Mouse (Mus musculus) neural tube, embryonic 11.5 days (tissue): ENCODE data around the gene Vmn2r26. TPM values are rescaled to one million over a fixed set of nuclear protein-coding genes. Genes with fewer than 3 reads are reported as not detected.
"Not testable (repeated sequence)": the region's sequence is repeated elsewhere in the genome, so short reads cannot be mapped to it uniquely, and the experiment has no call there.

ENCODE experiments used
- ATAC-seq: fragments of 200-750 bp; cut with Nextera tagmentation; 2 replicates; pipeline ENCODE4 v1.8.0; 2017; ENCODE audit warnings: moderate number of reproducible peaks, mild to moderate bottlenecking, moderate TSS enrichment, moderate library complexity; ENCODE audit not compliant: insufficient read depth, low FRiP score, low TSS enrichment
- DNase-seq: peaks from one replicate; pipeline ENCODE4 v3.0.0-alpha.2; 2015; ENCODE audit warnings: low spot score
- H3K27ac ChIP-seq: fragments of 300-500 bp; sonication (generic); 2 replicates; pipeline ENCODE4 v1.5.1; 2014; ENCODE audit warnings: low read depth, mild to moderate bottlenecking, low read length
- H3K27me3 ChIP-seq: fragments of 300-500 bp; sonication (generic); 2 replicates; pipeline ENCODE4 v1.6.1; 2014; ENCODE audit warnings: mild to moderate bottlenecking, low read length, mixed read lengths; ENCODE audit not compliant: control insufficient read depth, insufficient read depth
- H3K36me3 ChIP-seq: fragments of 300-500 bp; sonication (generic); 2 replicates; pipeline ENCODE4 v1.6.1; 2014; ENCODE audit warnings: mild to moderate bottlenecking, low read length, moderate library complexity, mixed read lengths; ENCODE audit not compliant: control insufficient read depth, insufficient read depth
- H3K4me1 ChIP-seq: fragments of 300-500 bp; sonication (generic); 2 replicates; pipeline ENCODE4 v1.6.1; 2014; ENCODE audit warnings: low read length, mixed read lengths; ENCODE audit not compliant: control insufficient read depth, insufficient read depth
- H3K4me2 ChIP-seq: fragments of 300-500 bp; sonication (generic); 2 replicates; pipeline ENCODE4 v1.6.1; 2014; ENCODE audit warnings: low read depth, mild to moderate bottlenecking, moderate library complexity
- H3K4me3 ChIP-seq: fragments of 300-500 bp; sonication (generic); 2 replicates; pipeline ENCODE4 v1.5.1; 2014; ENCODE audit warnings: low read depth, low read length
- H3K9ac ChIP-seq: fragments of 300-500 bp; sonication (generic); 2 replicates; pipeline ENCODE4 v1.6.1; 2014; ENCODE audit warnings: mild to moderate bottlenecking, low read length
- H3K9me3 ChIP-seq: fragments of 300-500 bp; sonication (generic); 2 replicates; pipeline ENCODE4 v1.6.1; 2016; ENCODE audit warnings: low read length; ENCODE audit not compliant: control insufficient read depth
- WGBS: fragments of 180-500 bp; shearing (Covaris S2); extraction: QIAGEN DNeasy Blood & Tissue Kit; methylation state at CpG from one replicate; pipeline ENCODE4 v1.1.7; 2014; 5-methylcytosine and 5-hydroxymethylcytosine counted together
- polyA plus RNA-seq: library from polyadenylated mRNA; unstranded; fragments of >200 nt; fragmentation: Nextera tagmentation; extraction: Ambion mirVana; gene quantifications from 2 replicates; pipeline ENCODE4 v1.2.1, GENCODE M21; 2014

Gene Vmn2r26
- polyA plus RNA-seq: not detected in 2 replicates

- ATAC-seq: not testable (repeated sequence)
- 76% methylated on average over 1 of the region's 1 CpGs for WGBS
These were observed at the start of gene Vmn2r26 for GRCm38 (mm10) chr6:124024268-124024667. Gene Vmn2r26, plus strand, starts transcription at chr6:124024568.

DNA sequence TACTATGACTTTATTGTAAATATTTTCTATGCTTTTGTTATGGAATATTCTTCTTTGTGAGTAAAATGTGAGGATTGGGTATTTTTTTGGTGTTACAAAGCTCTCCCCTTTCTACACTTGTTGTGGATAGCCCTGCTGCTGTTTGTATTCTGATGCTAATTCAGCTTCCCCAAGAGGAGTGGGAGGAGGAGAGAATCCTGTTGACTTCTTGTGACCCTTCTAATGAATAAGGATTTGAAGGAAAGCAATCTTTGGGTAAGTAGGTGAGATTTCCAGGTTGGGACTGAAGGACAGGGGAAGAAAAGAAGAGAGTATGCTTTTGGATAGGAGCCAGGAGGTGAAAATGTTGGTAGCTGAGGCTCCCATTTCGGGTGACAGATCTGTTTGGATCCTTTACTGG, 3.5 kb upstream of the Vmn2r26 start:
- ATAC-seq: no peak
- Histone ChIP-seq H3K4me3 (no peak overlapping the region), H3K27ac (no peak overlapping the region), H3K9ac (no peak overlapping the region), H3K36me3 (no peaks in the 10 kb centered on the region), H3K9me3 (no peaks in the 10 kb centered on the region), H3K27me3 (no peaks in the 10 kb centered on the region), H3K4me2 (no peak overlapping the region), H3K4me1 (no peaks in the 10 kb centered on the region)
- 50% methylated on average over 1 of the region's 1 CpGs for WGBS
- DNase-seq: no peak

More at GRCm38 (mm10) chr6:124024268-124024667, at the start of gene Vmn2r26:
- not testable (repeated sequence) for H3K36me3 ChIP-seq, H3K27me3 ChIP-seq, DNase-seq, H3K9me3 ChIP-seq, H3K4me2 ChIP-seq, H3K27ac ChIP-seq, H3K4me1 ChIP-seq, H3K4me3 ChIP-seq, H3K9ac ChIP-seq

DNA sequence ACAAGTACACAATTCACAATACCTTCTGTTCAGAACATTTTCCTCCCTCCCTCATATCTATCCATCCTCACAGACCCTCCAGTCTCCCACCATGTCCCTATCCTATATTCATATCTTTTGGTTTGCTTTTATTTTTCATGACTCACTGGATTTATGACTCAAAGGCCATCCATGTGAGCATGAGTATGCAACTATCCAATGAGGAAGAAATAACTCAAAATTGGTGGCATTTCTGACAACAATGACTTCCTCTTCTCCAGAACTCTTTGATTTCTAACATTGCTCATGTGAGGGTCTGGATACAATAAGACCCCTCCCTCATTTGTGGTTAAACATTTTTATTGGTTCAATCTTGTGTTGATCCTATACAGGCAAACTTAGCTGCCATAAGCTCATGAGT, 24.0 kb downstream of the Vmn2r26 start:
- H3K27ac ChIP-seq: no peak overlapping the region
- no peaks in the 10 kb centered on the region for H3K27me3 ChIP-seq
- H3K36me3 ChIP-seq: no peaks in the 10 kb centered on the region
- H3K9me3 ChIP-seq: no peaks in the 10 kb centered on the region
- H3K4me2 ChIP-seq: no peak overlapping the region
- ATAC-seq: no peak
- no peak overlapping the region for H3K4me3 ChIP-seq
- DNase-seq: no peak
- no peaks in the 10 kb centered on the region for H3K4me1 ChIP-seq
- no peak overlapping the region for H3K9ac ChIP-seq

- not testable (repeated sequence) for ATAC-seq, H3K4me1 ChIP-seq, H3K9ac ChIP-seq, H3K9me3 ChIP-seq, H3K4me3 ChIP-seq, H3K27ac ChIP-seq, DNase-seq, H3K36me3 ChIP-seq, H3K27me3 ChIP-seq, H3K4me2 ChIP-seq
These were observed 29.2 kb downstream of the Vmn2r26 start for GRCm38 (mm10) chr6:124053611-124054010.

DNA sequence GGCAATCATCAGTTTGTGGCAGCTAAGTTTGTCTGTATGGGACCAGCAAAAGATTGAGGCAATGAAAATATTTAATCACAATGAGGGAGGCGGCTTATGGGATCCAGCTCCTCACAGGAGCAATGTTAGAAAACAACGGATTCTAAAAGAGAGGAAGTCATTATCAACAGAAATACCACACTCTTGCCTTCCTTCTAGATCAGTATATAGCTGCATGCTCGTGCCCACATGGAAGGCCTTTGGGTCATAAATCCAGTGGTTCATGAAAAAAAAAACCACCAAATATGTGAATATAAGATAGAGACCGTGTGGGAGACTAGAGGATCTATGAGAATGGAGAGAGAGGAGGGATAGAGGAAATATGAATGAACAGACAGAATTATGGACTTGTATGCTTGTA, 78.0 kb downstream of the Vmn2r26 start:
- H3K9me3 ChIP-seq: no peaks in the 10 kb centered on the region
- no peak overlapping the region for H3K4me2 ChIP-seq
- H3K9ac ChIP-seq: no peak overlapping the region
- H3K27ac ChIP-seq: no peak overlapping the region
- no peaks in the 10 kb centered on the region for H3K36me3 ChIP-seq
- no peak for DNase-seq
- no peak for ATAC-seq
- H3K27me3 ChIP-seq: no peaks in the 10 kb centered on the region
- H3K4me3 ChIP-seq: no peak overlapping the region
- WGBS: 82% methylated on average over 4 of the region's 4 CpGs
- no peaks in the 10 kb centered on the region for H3K4me1 ChIP-seq

Other genes starting within 250 kb of the Vmn2r26 start
- gene Vmn2r24, start 245.7 kb upstream of the Vmn2r26 start, polyA plus RNA-seq: not detected in 2 replicates
- gene Vmn2r25, start 171.1 kb upstream of the Vmn2r26 start, polyA plus RNA-seq: not detected in 2 replicates
- not detected in 2 replicates for gene Vmn2r27, start 207.3 kb downstream of the Vmn2r26 start, polyA plus RNA-seq